Comparison of ENCODE assay signal across 8 mouse cellular contexts in the genomic region with DNA sequence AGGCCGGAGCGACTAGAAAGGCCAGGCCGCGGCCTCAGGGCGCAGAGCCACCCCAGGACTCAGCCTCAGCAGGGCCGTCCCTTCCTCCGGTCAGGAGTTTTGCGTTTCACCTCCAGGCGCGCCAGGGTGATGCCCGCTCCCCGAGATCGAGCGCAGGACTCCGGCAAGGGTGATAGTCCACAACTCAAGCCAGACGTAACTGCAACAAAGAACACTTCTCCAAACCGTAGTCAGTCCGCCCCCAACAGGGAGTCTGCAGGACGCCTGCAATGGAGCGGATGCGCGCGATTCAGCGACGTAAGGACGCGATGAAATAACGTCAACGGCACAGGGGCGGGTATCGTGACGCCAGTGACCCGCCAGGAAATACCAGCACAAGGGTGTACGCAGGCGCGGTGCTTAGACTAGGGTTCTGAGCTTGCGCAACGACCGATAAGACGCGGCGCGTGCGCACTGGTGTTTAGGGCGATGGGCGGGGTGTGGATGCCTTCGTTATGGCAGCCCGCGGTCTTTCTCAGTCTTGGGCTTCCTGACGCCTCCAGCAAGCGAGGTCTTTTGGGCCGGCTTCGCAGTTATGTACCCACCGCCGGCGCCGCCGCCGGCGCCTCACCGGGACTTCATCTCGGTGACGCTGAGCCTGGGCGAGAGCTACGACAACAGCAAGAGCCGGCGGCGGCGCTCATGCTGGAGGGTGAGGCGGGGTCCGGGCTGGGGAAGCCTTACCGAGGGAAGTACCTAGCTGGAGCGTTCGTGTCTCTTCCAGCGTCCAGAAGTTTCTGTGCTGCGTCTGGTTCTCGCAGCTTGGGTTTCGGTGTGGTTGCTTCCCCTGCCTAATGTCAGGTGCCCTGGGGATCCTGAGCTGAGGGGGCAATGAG. TPM values are rescaled to one million over a fixed set of nuclear protein-coding genes. Genes with fewer than 3 reads are reported as not detected.
A peak's percentile ranks its signal among the peaks of the same experiment; 100 is the strongest.
DNase-seq lines count a peak whose midpoint lies in the region; ATAC-seq and TF ChIP-seq lines count a peak whose summit lies in the region.

A gene (plus strand): TSS at position 53 of the 875 bp plus-strand sequence.

- no peaks in the 10 kb centered on the region for H3K9me3 ChIP-seq in embryonic facial prominence, embryonic 15.5 days (replicated peaks)
- no peaks in the 10 kb centered on the region for H3K9me3 ChIP-seq in limb, embryonic 14.5 days (ENCODE audit: control insufficient read depth, low read length)
- no peaks in the 10 kb centered on the region for H3K9me3 ChIP-seq in midbrain, postnatal 0 days (ENCODE audit: low read length)

- H3K27ac ChIP-seq in bone marrow, adult 2 months (ENCODE audit: control insufficient read depth, insufficient read depth, low read depth, low read length, poor library complexity): peak within 1 kb of the TSS; percentile 79
- peak within 1 kb of the TSS; percentile 90 for H3K27ac ChIP-seq in embryonic facial prominence, embryonic 15.5 days (replicated peaks)
- peak within 1 kb of the TSS; percentile 89 for H3K27ac ChIP-seq in limb, embryonic 14.5 days (replicated peaks; ENCODE audit: low read depth, low read length)
- H3K27ac ChIP-seq in midbrain, postnatal 0 days (ENCODE audit: low read depth, low read length): peak within 1 kb of the TSS; percentile 87

- H3K4me2 ChIP-seq in embryonic facial prominence, embryonic 15.5 days (replicated peaks): peak within 1 kb of the TSS; percentile 81
- peak within 1 kb of the TSS; percentile 80 for H3K4me2 ChIP-seq in limb, embryonic 14.5 days (replicated peaks; ENCODE audit: low read depth, low read length, severe bottlenecking)
- H3K4me2 ChIP-seq in midbrain, postnatal 0 days (ENCODE audit: low read depth, low read length, poor library complexity, severe bottlenecking): peak within 1 kb of the TSS; percentile 87

- peak within 1 kb of the TSS; percentile 90 for H3K9ac ChIP-seq in embryonic facial prominence, embryonic 15.5 days
- H3K9ac ChIP-seq in limb, embryonic 14.5 days (ENCODE audit: low read depth, low read length, severe bottlenecking): peak within 1 kb of the TSS; percentile 94
- peak within 1 kb of the TSS; percentile 84 for H3K9ac ChIP-seq in midbrain, postnatal 0 days (replicated peaks; ENCODE audit: low read length, poor library complexity, severe bottlenecking)

- H3K4me3 ChIP-seq in bone marrow, adult 2 months (replicated peaks; ENCODE audit: control insufficient read depth, low read depth, low read length): peak within 1 kb of the TSS; percentile 82
- H3K4me3 ChIP-seq in embryonic facial prominence, embryonic 15.5 days (replicated peaks): peak within 1 kb of the TSS; percentile 93
- H3K4me3 ChIP-seq in limb, embryonic 14.5 days (replicated peaks; ENCODE audit: low read length): peak within 1 kb of the TSS; percentile 94
- H3K4me3 ChIP-seq in midbrain, postnatal 0 days (ENCODE audit: low read depth, low read length): peak within 1 kb of the TSS; percentile 90

- WGBS in bone marrow, adult 2 months: under 1% methylated on average over 78 of the region's 78 CpGs
- under 1% methylated on average over 78 of the region's 78 CpGs for WGBS in embryonic facial prominence, embryonic 15.5 days
- 2% methylated on average over 77 of the region's 78 CpGs for WGBS in limb, embryonic 14.5 days
- under 1% methylated on average over 75 of the region's 78 CpGs for WGBS in midbrain, postnatal 0 days

- H3K36me3 ChIP-seq in embryonic facial prominence, embryonic 15.5 days: peaks cover 37% of the 10 kb centered on the region
- H3K36me3 ChIP-seq in limb, embryonic 14.5 days (ENCODE audit: control insufficient read depth, insufficient read depth, low read length): peaks cover 35% of the 10 kb centered on the region
- H3K36me3 ChIP-seq in midbrain, postnatal 0 days (ENCODE audit: insufficient read depth, low read length): peaks cover 28% of the 10 kb centered on the region

- ATAC-seq in embryonic facial prominence, embryonic 15.5 days (ENCODE audit: insufficient number of reproducible peaks, low FRiP score, low TSS enrichment, low read depth): peak; percentile 98
- peak; percentile 98 for ATAC-seq in limb, embryonic 14.5 days (ENCODE audit: low FRiP score, low read depth)
- ATAC-seq in midbrain, postnatal 0 days (ENCODE audit: low FRiP score): peak; percentile 97

- peak; percentile 37; the same call in 1 of the 2 replicates for TF ChIP-seq CTCF in bone marrow, adult 2 months (IDR thresholded peaks at IDR 0.05; ENCODE audit: control insufficient read depth, insufficient read depth, low read length)
- TF ChIP-seq CTCF in midbrain, postnatal 0 days (IDR thresholded peaks at IDR 0.05): peak; percentile 65

- no peaks in the 10 kb centered on the region for H3K27me3 ChIP-seq in embryonic facial prominence, embryonic 15.5 days
- H3K27me3 ChIP-seq in limb, embryonic 14.5 days (ENCODE audit: control insufficient read depth, insufficient read depth, low read length): no peaks in the 10 kb centered on the region
- no peaks in the 10 kb centered on the region for H3K27me3 ChIP-seq in midbrain, postnatal 0 days (ENCODE audit: insufficient read depth, low read length)

- peak; percentile 86 for TF ChIP-seq POLR2A in bone marrow, adult 2 months (IDR thresholded peaks at IDR 0.05; ENCODE audit: borderline replicate concordance, control insufficient read depth, low read depth, low read length)
- TF ChIP-seq POLR2A in limb, embryonic 14.5 days (IDR thresholded peaks at IDR 0.05; ENCODE audit: borderline replicate concordance, extremely low read depth, insufficient read depth, insufficient read length): peak; percentile 78; the same call in 1 of the 2 replicates

- H3K4me1 ChIP-seq in bone marrow, adult 2 months (ENCODE audit: control insufficient read depth, insufficient read depth, low read length): peaks cover 4% of the 10 kb centered on the region; the same call in 1 of the 2 replicates
- H3K4me1 ChIP-seq in embryonic facial prominence, embryonic 15.5 days: peaks cover 20% of the 10 kb centered on the region
- peaks cover 9% of the 10 kb centered on the region for H3K4me1 ChIP-seq in limb, embryonic 14.5 days (ENCODE audit: control insufficient read depth, insufficient read depth, low read length)
- peaks cover 7% of the 10 kb centered on the region; the same call in 1 of the 2 replicates for H3K4me1 ChIP-seq in midbrain, postnatal 0 days (ENCODE audit: insufficient read depth, low read length)

- DNase-seq in 416B (ENCODE audit: low read depth): peak; percentile 99
- peak; percentile 100 for DNase-seq in heart, adult 8-10 months (ENCODE audit: low spot score)
- DNase-seq in kidney, adult 9 months: peak; percentile 100
- peak; percentile 100 for DNase-seq in limb, embryonic 14.5 days (ENCODE audit: low spot score)
- peak; percentile 100 for DNase-seq in midbrain, postnatal 0 days (ENCODE audit: low spot score)
- peak; percentile 99 for DNase-seq in spleen, postnatal 14 days (ENCODE audit: low spot score in 2 of 2)

RNA-seq across cellular contexts. Expression of the gene that starts here (rescaled TPM):
- 25.9 and 33.0 TPM in 2 replicates for polyA plus RNA-seq in bone marrow, adult 2 months (2011; ENCODE audit: insufficient read depth, insufficient read length, low replicate concordance, missing spikeins)
- polyA plus RNA-seq in embryonic facial prominence, embryonic 15.5 days (2015; fragmentation: Nextera tagmentation; extraction: Ambion mirVana): 54.4 and 55.5 TPM in 2 replicates
- 10 to 100 TPM; 19.9 to 28.2 (median 22.5) TPM for total RNA-seq in heart, adult 8-10 months (2022)
- 34.8 and 35.3 TPM in 2 replicates for polyA plus RNA-seq in limb, embryonic 14.5 days (2012; rRNA removed)
- polyA plus RNA-seq in limb, embryonic 14.5 days (2014; fragmentation: Nextera tagmentation; extraction: Ambion mirVana): 70.2 and 83.5 TPM in 2 replicates
- 58.9 and 60.0 TPM in 2 replicates for total RNA-seq in midbrain, postnatal 0 days (2014; rRNA removed)
- 42.2 and 53.1 TPM in 2 replicates for polyA plus RNA-seq in midbrain, postnatal 0 days (2015; fragmentation: Nextera tagmentation; extraction: Ambion mirVana)

Comparison
In these comparisons a context has a peak if more than half of its experiments do, and no peak if none do; other contexts are left out.
1. Peak in every context shown above with its lines: DNase-seq, ATAC-seq, H3K4me3 ChIP-seq and H3K27ac ChIP-seq.